Mouse (Mus musculus) natural killer cell, adult 2 months (primary cell): ENCODE data around the gene Hdac8.
A peak's percentile ranks its signal among the peaks of the same experiment; 100 is the strongest.

Experiments
- DNase-seq, 2 experiments: peaks; one replicate each; pipeline ENCODE4 v3.0.0; 2022; ENCODE audit warnings: low spot score in 2 of 2

The Hdac8 gene

GRCm38 (mm10) chrX:102504644-102505481 is at the start of gene Hdac8:
Gene Hdac8, minus strand, starts transcription at chrX:102505359.
- DNase-seq, result peak; percentile 43 to 45

- DNase-seq, result no peak
These were observed 4.0 kb upstream of the Hdac8 start for GRCm38 (mm10) chrX:102509205-102509604.

GRCm38 (mm10) chrX:102504179-102504578 is 980 bp downstream of the Hdac8 start:
- no peak for DNase-seq

GRCm38 (mm10) chrX:102493992-102494730 is 11.0 kb downstream of the Hdac8 start:
- peak in 1 of 2 experiments; percentile 9 for DNase-seq

- DNase-seq, result no peak
These were observed 19.6 kb downstream of the Hdac8 start for GRCm38 (mm10) chrX:102485575-102485974.

GRCm38 (mm10) chrX:102479665-102480064 is 25.5 kb downstream of the Hdac8 start:
- DNase-seq, result no peak

GRCm38 (mm10) chrX:102478965-102479364 is 26.2 kb downstream of the Hdac8 start:
- DNase-seq, result peak in 1 of 2 experiments; percentile 2

- no peak for DNase-seq
These were observed 26.7 kb downstream of the Hdac8 start for GRCm38 (mm10) chrX:102478481-102478880.

- DNase-seq, result peak; percentile 19 to 49
These were observed 28.4 kb downstream of the Hdac8 start for GRCm38 (mm10) chrX:102476784-102477183.

- no peak for DNase-seq
These were observed 29.6 kb downstream of the Hdac8 start for GRCm38 (mm10) chrX:102475555-102475954.

GRCm38 (mm10) chrX:102418343-102419127 is 86.6 kb downstream of the Hdac8 start:
- no peak for DNase-seq

GRCm38 (mm10) chrX:102416972-102417371 is 88.2 kb downstream of the Hdac8 start:
- DNase-seq, result no peak

- DNase-seq, result no peak
These were observed 88.8 kb downstream of the Hdac8 start for GRCm38 (mm10) chrX:102416386-102416785.

- no peak for DNase-seq
These were observed 120.4 kb downstream of the Hdac8 start for GRCm38 (mm10) chrX:102384765-102385164.

GRCm38 (mm10) chrX:102383151-102383550 is 122.0 kb downstream of the Hdac8 start:
- DNase-seq, result no peak

- DNase-seq, result no peak
These were observed 138.6 kb downstream of the Hdac8 start for GRCm38 (mm10) chrX:102366510-102366909.

- DNase-seq, result no peak
These were observed 142.9 kb downstream of the Hdac8 start for GRCm38 (mm10) chrX:102362244-102362643.

- DNase-seq, result no peak
These were observed 151.7 kb downstream of the Hdac8 start for GRCm38 (mm10) chrX:102353412-102353811.

- DNase-seq, result no peak
These were observed 155.1 kb downstream of the Hdac8 start for GRCm38 (mm10) chrX:102349843-102350731.

- no peak for DNase-seq
These were observed 156.2 kb downstream of the Hdac8 start for GRCm38 (mm10) chrX:102348886-102349486.

GRCm38 (mm10) chrX:102341688-102342087 is 163.5 kb downstream of the Hdac8 start:
- no peak for DNase-seq
